Mouse (Mus musculus) CH12.LX (cell line): ENCODE measurements around the gene Nfatc2. TPM values are rescaled to one million over a fixed set of nuclear protein-coding genes. Genes with fewer than 3 reads are reported as not detected.
A peak's percentile ranks its signal among the peaks of the same experiment; 100 is the strongest.

ENCODE experiments used
- DNase-seq: peaks from one replicate; pipeline ENCODE4 v3.0.0-alpha.2; 2013; ENCODE audit errors: extremely low read depth
- H3K27ac ChIP-seq: 2 replicates; pipeline ENCODE4 v1.5.1; 2012; ENCODE audit warnings: low read depth, mild to moderate bottlenecking, control low read depth, moderate library complexity; ENCODE audit not compliant: insufficient read depth
- H3K27me3 ChIP-seq: replicated peaks from 2 replicates; pipeline ENCODE3; 2012; ENCODE audit warnings: inconsistent platforms
- H3K36me3 ChIP-seq, 2 experiments: replicated peaks in 1 of 2; 2 replicates each; pipeline versions ENCODE3 to v1.6.1; 2012; ENCODE audit warnings: inconsistent platforms in 1 of 2, low read length in 1 of 2, mild to moderate bottlenecking in 1 of 2, mixed read lengths in 1 of 2, moderate library complexity in 1 of 2; ENCODE audit not compliant: control insufficient read depth in 1 of 2, insufficient read depth in 1 of 2
- H3K4me1 ChIP-seq, 2 experiments: 2 replicates each; pipeline ENCODE4 v1.6.1; 2012; ENCODE audit warnings: inconsistent platforms in 1 of 2, moderate library complexity in 1 of 2; ENCODE audit not compliant: insufficient read depth in 2 of 2, control insufficient read depth in 1 of 2
- H3K4me2 ChIP-seq: 2 replicates; pipeline ENCODE4 v1.6.1; 2012; ENCODE audit warnings: low read depth, mild to moderate bottlenecking, control low read depth; ENCODE audit not compliant: poor library complexity, insufficient read depth, severe bottlenecking
- H3K4me3 ChIP-seq, 3 experiments: fragments of 150-350 bp in 1 of 3; sonication (generic) in 1 of 3; replicated peaks in 1 of 3; 2 replicates each; pipeline versions ENCODE3 to v1.5.1; 2011 to 2012; ENCODE audit warnings: low read depth in 2 of 3, low read length in 2 of 3, mild to moderate bottlenecking in 2 of 3, moderate library complexity in 2 of 3, control low read depth in 1 of 3, improper control_type of control experiment in 1 of 3, inconsistent platforms in 1 of 3, mixed read lengths in 1 of 3; ENCODE audit not compliant: poor library complexity in 1 of 3
- H3K79me2 ChIP-seq: replicated peaks from 2 replicates; pipeline ENCODE4 v1.6.1; 2012; ENCODE audit warnings: mild to moderate bottlenecking, moderate library complexity; ENCODE audit not compliant: control insufficient read depth, poor library complexity, insufficient read depth, severe bottlenecking; ENCODE audit errors: extremely low read depth
- H3K9ac ChIP-seq: 2 replicates; pipeline ENCODE4 v1.6.1; 2012; ENCODE audit warnings: low read depth, mild to moderate bottlenecking, control low read depth, moderate library complexity; ENCODE audit not compliant: insufficient read depth
- H3K9me3 ChIP-seq: replicated peaks from 2 replicates; pipeline ENCODE3; 2012; ENCODE audit warnings: low read length, inconsistent platforms, mixed read lengths
- BHLHE40 ChIP-seq: IDR thresholded peaks from 2 replicates; pipeline ENCODE4 v1.6.1; 2011; ENCODE audit warnings: mild to moderate bottlenecking, low read depth, low read length, improper control_type of control experiment
- CHD2 ChIP-seq: IDR thresholded peaks from 2 replicates; pipeline ENCODE4 v1.6.1; 2011; ENCODE audit warnings: low read length, improper control_type of control experiment
- CTCF ChIP-seq, 2 experiments: IDR thresholded peaks in 1 of 2; conservative IDR thresholded peaks in 1 of 2; 2 replicates each; pipeline ENCODE4 v1.5.1; 2011 to 2012; ENCODE audit warnings: low read depth in 2 of 2, low read length in 2 of 2, improper control_type of control experiment in 1 of 2, inconsistent platforms in 1 of 2, mild to moderate bottlenecking in 1 of 2, moderate library complexity in 1 of 2
- E2F4 ChIP-seq: IDR thresholded peaks from 2 replicates; pipeline ENCODE4 v1.6.1; 2011; ENCODE audit warnings: low read depth, low read length, improper control_type of control experiment; ENCODE audit not compliant: insufficient replicate concordance
- ELF1 ChIP-seq: IDR thresholded peaks from 2 replicates; pipeline ENCODE4 v1.6.1; 2014; ENCODE audit warnings: low read depth, mild to moderate bottlenecking, inconsistent platforms, low read length, improper control_type of control experiment
- EP300 ChIP-seq: IDR thresholded peaks from 2 replicates; pipeline ENCODE4 v1.6.1; 2011; ENCODE audit warnings: low read length, improper control_type of control experiment
- ETS1 ChIP-seq: conservative IDR thresholded peaks from 2 replicates; pipeline ENCODE4 v1.6.1; 2012; ENCODE audit warnings: low read depth, mild to moderate bottlenecking, inconsistent platforms, low read length, improper control_type of control experiment, moderate library complexity
- HCFC1 ChIP-seq: IDR thresholded peaks from 2 replicates; pipeline ENCODE4 v1.6.1; 2012; ENCODE audit warnings: low read depth, mild to moderate bottlenecking, inconsistent platforms, low read length, improper control_type of control experiment
- IRF4 ChIP-seq: IDR thresholded peaks from 2 replicates; pipeline ENCODE4 v1.6.1; 2014; ENCODE audit warnings: low read depth, mild to moderate bottlenecking, inconsistent platforms, low read length, improper control_type of control experiment
- KAT2A ChIP-seq: IDR thresholded peaks from 2 replicates; pipeline ENCODE4 v1.6.1; 2012; ENCODE audit warnings: low read length, improper control_type of control experiment, inconsistent platforms; ENCODE audit not compliant: insufficient replicate concordance
- MAFK ChIP-seq: IDR thresholded peaks from 2 replicates; pipeline ENCODE4 v1.6.1; 2011; ENCODE audit warnings: low read length, improper control_type of control experiment; ENCODE audit not compliant: insufficient replicate concordance
- MAZ ChIP-seq: IDR thresholded peaks from 2 replicates; pipeline ENCODE4 v1.6.1; 2012; ENCODE audit warnings: low read depth, mild to moderate bottlenecking, inconsistent platforms, low read length, improper control_type of control experiment, moderate library complexity
- MEF2A ChIP-seq: IDR thresholded peaks from 2 replicates; pipeline ENCODE4 v1.6.1; 2014; ENCODE audit warnings: low read depth, mild to moderate bottlenecking, inconsistent platforms, low read length, improper control_type of control experiment, borderline replicate concordance
- NELFE ChIP-seq: IDR thresholded peaks from 2 replicates; pipeline ENCODE4 v1.6.1; 2011; ENCODE audit warnings: low read depth, low read length, improper control_type of control experiment
- NRF1 ChIP-seq: IDR thresholded peaks from 2 replicates; pipeline ENCODE4 v1.6.1; 2014; ENCODE audit warnings: low read depth, mild to moderate bottlenecking, inconsistent platforms, low read length, improper control_type of control experiment, moderate library complexity
- PAX5 ChIP-seq: IDR thresholded peaks from 2 replicates; pipeline ENCODE4 v1.6.1; 2012; ENCODE audit warnings: low read length, inconsistent platforms, mixed read lengths
- POLR2AphosphoS2 ChIP-seq: IDR thresholded peaks from 2 replicates; pipeline ENCODE4 v1.6.1; 2011; ENCODE audit warnings: low read depth, low read length, improper control_type of control experiment
- RCOR1 ChIP-seq: conservative IDR thresholded peaks from 2 replicates; pipeline ENCODE4 v1.6.1; 2012; ENCODE audit warnings: low read depth, mild to moderate bottlenecking, inconsistent platforms, low read length, improper control_type of control experiment
- SIN3A ChIP-seq: IDR thresholded peaks from 2 replicates; pipeline ENCODE4 v1.6.1; 2012; ENCODE audit warnings: low read length, improper control_type of control experiment, inconsistent platforms
- TCF12 ChIP-seq: IDR thresholded peaks from 2 replicates; pipeline ENCODE4 v1.6.1; 2014; ENCODE audit warnings: low read depth, mild to moderate bottlenecking, inconsistent platforms, low read length, improper control_type of control experiment
- UBTF ChIP-seq: IDR thresholded peaks from 2 replicates; pipeline ENCODE4 v1.6.1; 2012; ENCODE audit warnings: low read depth, mild to moderate bottlenecking, inconsistent platforms, low read length, improper control_type of control experiment, moderate library complexity
- USF2 ChIP-seq: conservative IDR thresholded peaks from 2 replicates; pipeline ENCODE4 v1.6.1; 2011; ENCODE audit warnings: low read depth, low read length, improper control_type of control experiment
- ZC3H11A ChIP-seq: IDR thresholded peaks from 2 replicates; pipeline ENCODE4 v1.6.1; 2012; ENCODE audit warnings: low read depth, mild to moderate bottlenecking, inconsistent platforms, low read length, improper control_type of control experiment
- ZKSCAN1 ChIP-seq: IDR thresholded peaks from 2 replicates; pipeline ENCODE4 v1.6.1; 2012; ENCODE audit warnings: low read depth, inconsistent platforms, low read length, improper control_type of control experiment, borderline replicate concordance
- ZMIZ1 ChIP-seq: IDR thresholded peaks from 2 replicates; pipeline ENCODE4 v1.6.1; 2012; ENCODE audit warnings: low read depth, mild to moderate bottlenecking, inconsistent platforms, low read length, improper control_type of control experiment
- ZNF384 ChIP-seq: IDR thresholded peaks from 2 replicates; pipeline ENCODE4 v1.6.1; 2012; ENCODE audit warnings: low read depth, low read length, improper control_type of control experiment, inconsistent platforms
- dilution Hi-C: fragments of 300-500 bp; cut with MboI; formaldehyde crosslinking; loops from 2 replicates; pipeline ENCODE4 v1.14.3; 2020; ENCODE audit warnings: low sequenced_read_pairs; ENCODE audit not compliant: extremely low pct_unique_long_range_greater_than_20kb, extremely low pct_ligation_motif_present
- in situ Hi-C: fragments of 300-500 bp; cut with MboI; formaldehyde crosslinking; loops from 3 replicates; pipeline ENCODE4 v1.14.3; 2019; ENCODE audit warnings: low sequenced_read_pairs, low pct_ligation_motif_present, low pct_unique_long_range_greater_than_20kb, mixed read lengths
- polyA plus RNA-seq: library from polyadenylated mRNA; unstranded; fragments of >175 nt; gene quantifications from 2 replicates; pipeline ENCODE4 v1.2.1, GENCODE M21; 2012; ENCODE audit warnings: low read depth; ENCODE audit not compliant: insufficient read length
- total RNA-seq, 2 experiments: library from RNA; depleted of rRNA; stranded (reverse); fragments of 300-350 nt in 1 of 2; fragments of >200 nt in 1 of 2; gene quantifications; 2 replicates each; pipeline ENCODE4 v1.2.3; 2012 to 2014

Nfatc2 gene
- total and polyA plus RNA-seq, 3 experiments: 1.8 to 4.8 (median 3.6) TPM

DNA sequence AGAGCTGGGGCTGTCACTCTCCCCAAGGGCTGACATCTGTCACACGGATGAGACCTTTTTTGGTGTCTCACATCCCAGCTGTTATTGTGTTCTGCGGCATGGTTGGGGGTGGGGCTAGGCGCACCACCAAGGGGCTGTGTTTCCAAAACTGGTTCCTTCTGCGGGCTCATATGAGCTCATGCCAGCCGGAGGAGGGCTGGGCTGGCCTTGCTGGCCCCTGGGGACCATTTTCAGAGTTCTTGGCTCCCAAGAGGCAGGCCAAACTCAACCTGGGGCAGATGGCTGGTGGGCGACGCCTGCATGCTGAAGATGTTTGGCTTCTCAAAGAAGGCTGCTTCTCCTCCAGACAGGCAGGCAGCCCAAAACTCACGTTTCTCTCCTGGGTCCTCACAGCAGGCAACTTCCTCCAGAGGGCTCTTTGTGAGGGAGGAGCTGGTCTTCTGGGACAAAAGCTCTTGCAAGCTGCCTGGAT lies 162.4 kb downstream of the Nfatc2 start (continued):
- TF ChIP-seq BHLHE40 (peak; percentile 86), ZKSCAN1 (no peak), ZC3H11A (no peak), CTCF (conservative IDR thresholded peaks at IDR 0.05 in 1 of 2, IDR thresholded peaks at IDR 0.05 in 1 of 2; ENCODE audit: low read depth in 2 of 2, low read length in 2 of 2) (no peak), ETS1 (peak; percentile 99), MAZ (peak; percentile 78; the same call in 1 of the 2 replicates), POLR2AphosphoS2 (no peak), ZNF384 (peak; percentile 34; the same call in 1 of the 2 replicates), RCOR1 (peak; percentile 78), HCFC1 (peak; percentile 28; the same call in 1 of the 2 replicates), MEF2A (peak; percentile 95), IRF4 (peak; percentile 61), UBTF (no peak), PAX5 (no peak)

- Histone ChIP-seq H3K27ac (no peak overlapping the region), H3K9ac (no peak overlapping the region), H3K9me3 (peaks cover 22% of the 10 kb centered on the region), H3K4me3 (no peak overlapping the region), H3K27me3 (no peaks in the 10 kb centered on the region), H3K4me2 (no peak overlapping the region)
- dilution Hi-C loops (no loop called here), in situ Hi-C loops (no loop called here)
- no peak for TF ChIP-seq MAFK
- no peak for TF ChIP-seq POLR2AphosphoS2
- no peak for TF ChIP-seq NELFE
- no peak for TF ChIP-seq SIN3A
- no peak for TF ChIP-seq ETS1
- TF ChIP-seq UBTF: no peak
- TF ChIP-seq ZMIZ1: no peak
- TF ChIP-seq KAT2A: no peak
- no peak for TF ChIP-seq USF2
- no peak for TF ChIP-seq EP300
- no peak for TF ChIP-seq MAZ
- TF ChIP-seq CHD2: no peak
- TF ChIP-seq E2F4: no peak
- no peak for TF ChIP-seq NRF1
- TF ChIP-seq CTCF (conservative IDR thresholded peaks at IDR 0.05 in 1 of 2, IDR thresholded peaks at IDR 0.05 in 1 of 2; ENCODE audit: low read depth in 2 of 2, low read length in 2 of 2): no peak
- TF ChIP-seq TCF12: no peak
- no peak for TF ChIP-seq ELF1
- TF ChIP-seq RCOR1: no peak
- TF ChIP-seq, all 38 proteins: peak for 0
- Histone ChIP-seq H3K79me2 (no peaks in the 10 kb centered on the region), H3K4me1 (peaks cover 13 to 34% of the 10 kb centered on the region in 2 experiments; a peak in 3 of 4 replicates), H3K36me3 (no peaks in the 10 kb centered on the region)
- no peak for DNase-seq
Observed at GRCm38 (mm10) chr2:168434187-168434586, 167.3 kb downstream of the Nfatc2 start.
